Mouse (Mus musculus) layer of hippocampus, postnatal 25 days (tissue): ENCODE data around the gene Gtsf2. TPM values are rescaled to one million over a fixed set of nuclear protein-coding genes. Genes with fewer than 3 reads are reported as not detected.
A peak's percentile ranks its signal among the peaks of the same experiment; 100 is the strongest.
"Not testable (repeated sequence)": the region's sequence is repeated elsewhere in the genome, so short reads cannot be mapped to it uniquely, and the experiment has no call there.

Experiments used
- DNase-seq, 2 experiments: peaks; one replicate each; pipeline ENCODE4 v3.0.0; 2022; ENCODE audit warnings: mixed read lengths in 2 of 2, low spot score in 1 of 2; ENCODE audit errors: extremely low spot score in 1 of 2
- total RNA-seq, 2 experiments: library from RNA; stranded (reverse); gene quantifications; 2 replicates each; pipeline ENCODE4 v1.2.3; 2021

Gtsf2 gene
- total RNA-seq, result not detected

DNA sequence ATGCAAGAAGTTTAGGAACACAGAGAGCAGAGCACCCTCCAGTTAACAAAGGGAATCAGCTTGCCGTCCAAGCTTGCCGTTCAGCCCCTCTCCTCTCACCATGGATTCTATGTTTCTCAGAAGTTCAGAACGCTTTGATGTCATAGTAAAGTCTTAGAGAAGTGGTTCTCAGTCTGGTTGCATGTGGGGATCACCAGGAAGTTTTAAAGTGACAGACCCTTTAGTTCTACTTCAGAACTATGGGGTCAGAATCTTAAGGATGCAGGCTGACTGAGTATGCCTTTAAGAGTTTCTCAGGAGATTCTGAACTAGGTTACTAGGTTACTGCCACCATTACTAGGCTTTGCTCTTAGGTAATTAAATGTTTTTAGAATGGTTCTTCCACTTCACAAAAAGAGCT is at the start of gene Gtsf2:
Gtsf2 (minus strand) TSS at position 101 of the 400 bp plus-strand sequence.
- DNase-seq, result no peak

DNA sequence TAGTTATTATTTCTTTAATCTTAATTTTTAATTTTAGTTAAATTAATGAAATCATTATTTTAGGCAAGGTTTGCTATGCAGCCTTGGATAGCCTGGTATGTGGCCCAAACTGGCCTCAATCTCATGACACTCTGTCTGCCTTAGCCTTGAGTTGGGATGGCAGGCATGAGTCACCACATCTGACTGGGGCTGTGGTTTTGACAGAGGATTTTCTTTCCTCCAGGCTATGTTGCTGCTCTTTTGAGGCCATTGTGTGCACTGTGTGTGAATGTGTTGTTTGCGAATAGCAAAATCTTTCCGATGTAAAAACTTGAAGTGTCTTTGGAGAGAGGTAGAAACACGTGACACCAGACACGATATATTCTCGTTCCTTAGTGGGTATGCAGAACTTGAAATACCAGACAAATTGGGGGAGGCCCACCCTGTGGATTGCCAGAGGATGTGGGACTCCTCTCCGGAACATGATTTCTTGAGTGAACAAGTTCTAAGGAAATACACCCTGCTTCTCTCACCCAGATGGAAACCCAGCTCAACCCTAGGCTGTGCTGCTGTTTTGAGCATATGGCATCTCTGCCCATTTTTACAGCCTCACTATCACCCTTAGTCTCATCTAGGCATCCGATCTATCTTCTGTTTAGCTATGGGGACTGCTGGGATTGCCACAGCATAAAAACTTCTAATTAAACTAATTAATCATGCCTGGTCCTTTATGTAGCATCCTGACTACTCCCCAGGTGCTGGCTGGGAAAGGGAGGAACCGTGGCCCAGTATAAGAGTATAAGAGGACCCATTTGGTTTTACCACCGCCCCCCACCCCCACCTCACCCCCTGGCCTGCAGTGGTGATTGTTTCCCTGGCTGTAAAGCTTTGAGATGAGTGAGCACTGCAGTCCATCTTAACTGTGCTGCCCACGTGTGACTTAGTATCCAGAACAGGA is 48.2 kb upstream of the Gtsf2 start:
- no peak for DNase-seq

DNA sequence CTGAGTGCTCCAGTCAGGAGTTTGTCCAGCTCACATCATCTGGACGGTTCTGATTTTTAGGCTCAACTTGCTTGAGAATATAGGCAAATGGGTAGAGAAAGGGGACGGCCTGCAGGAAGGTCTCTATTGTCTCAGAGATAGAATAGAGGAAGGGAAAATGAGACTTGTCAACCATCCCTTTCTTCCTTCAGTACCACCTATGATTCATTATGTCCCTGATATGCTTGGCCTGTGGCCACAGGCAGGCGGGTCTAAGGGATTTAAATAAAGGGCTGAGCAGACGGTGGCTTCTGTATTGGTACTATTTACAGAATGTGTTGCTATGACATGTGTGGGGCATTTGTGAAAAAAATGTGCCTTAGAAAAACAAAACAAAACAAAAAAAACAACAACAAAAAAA is 40.1 kb upstream of the Gtsf2 start:
- DNase-seq, result no peak

DNA sequence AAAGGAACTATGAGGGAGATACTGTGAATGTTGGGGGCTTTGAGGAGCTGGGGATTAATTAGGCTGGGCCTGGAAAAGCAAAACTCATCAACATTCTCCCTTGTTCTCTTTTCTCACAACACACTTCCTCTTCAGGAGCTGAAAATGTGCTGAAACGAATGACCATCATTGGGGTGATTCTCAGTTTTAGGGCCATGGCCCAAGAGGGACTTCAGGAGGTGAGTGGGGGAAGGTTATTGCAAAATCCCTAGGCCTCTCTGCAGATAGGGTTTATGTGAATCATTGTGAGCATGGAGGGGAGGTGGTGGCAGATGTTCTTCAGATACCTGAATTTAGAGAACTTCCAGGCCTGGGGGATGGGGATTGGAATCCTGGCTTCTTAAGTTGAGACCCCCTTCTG is 38.4 kb upstream of the Gtsf2 start:
- no peak for DNase-seq

DNA sequence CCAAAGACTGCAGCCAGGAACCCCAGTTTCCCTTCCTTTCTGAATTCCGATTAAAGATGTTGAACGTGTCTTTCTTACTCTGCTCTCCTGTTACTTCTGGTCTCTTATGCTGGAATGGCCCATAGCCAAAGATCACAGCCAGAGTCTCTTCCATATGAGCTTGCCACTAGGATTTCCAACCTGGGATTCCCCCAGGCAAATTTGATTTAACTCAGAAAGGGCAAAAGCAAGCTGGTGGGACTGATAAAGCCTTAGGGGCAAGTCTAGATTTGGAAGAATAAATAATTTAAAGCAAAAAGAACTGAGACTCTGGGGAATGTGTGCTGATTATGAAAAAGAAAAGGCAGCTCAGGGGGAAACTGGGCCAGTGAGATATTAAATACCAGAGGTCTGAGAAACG is 36.8 kb upstream of the Gtsf2 start:
- no peak for DNase-seq

DNA sequence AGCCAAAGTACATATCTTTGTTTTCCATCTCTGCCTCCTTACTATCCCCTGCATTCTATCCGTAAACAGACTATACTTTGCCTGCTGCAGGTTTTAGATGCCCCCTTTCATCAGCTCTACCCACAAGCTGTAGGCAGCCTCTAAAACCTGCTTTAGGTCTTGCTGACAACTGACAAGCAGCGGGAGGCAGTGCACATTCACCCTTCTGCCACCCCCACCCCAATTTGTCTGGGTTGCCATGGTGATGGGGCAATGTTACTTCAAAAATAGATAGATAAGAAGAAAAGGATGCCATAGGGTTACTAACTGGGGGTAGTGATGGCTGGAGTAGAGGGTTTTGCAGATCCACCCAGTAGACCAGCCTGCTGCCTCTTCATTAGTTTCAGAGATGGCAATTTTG is 36.2 kb upstream of the Gtsf2 start:
- DNase-seq, result no peak

DNA sequence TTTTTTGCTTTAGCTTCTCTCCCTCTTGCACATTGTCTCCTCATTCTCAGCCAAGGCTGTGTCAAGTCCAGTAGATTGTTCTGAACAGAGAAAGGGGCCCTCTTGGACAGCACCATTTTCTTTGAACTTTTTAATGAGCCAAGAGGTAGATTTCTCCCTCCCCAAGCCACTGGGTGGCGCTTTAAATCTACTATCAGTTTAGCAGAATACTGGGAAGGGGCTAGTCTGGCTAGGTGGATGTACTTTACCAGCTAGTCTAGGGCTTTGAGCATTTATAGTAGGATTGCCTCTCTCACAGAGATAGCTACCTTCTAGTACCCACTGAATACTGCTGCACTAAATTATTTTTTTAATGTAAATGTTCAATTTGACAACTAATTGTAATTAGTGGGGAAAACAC is 34.2 kb upstream of the Gtsf2 start:
- DNase-seq, result peak in 1 of 2 experiments; percentile 60

DNA sequence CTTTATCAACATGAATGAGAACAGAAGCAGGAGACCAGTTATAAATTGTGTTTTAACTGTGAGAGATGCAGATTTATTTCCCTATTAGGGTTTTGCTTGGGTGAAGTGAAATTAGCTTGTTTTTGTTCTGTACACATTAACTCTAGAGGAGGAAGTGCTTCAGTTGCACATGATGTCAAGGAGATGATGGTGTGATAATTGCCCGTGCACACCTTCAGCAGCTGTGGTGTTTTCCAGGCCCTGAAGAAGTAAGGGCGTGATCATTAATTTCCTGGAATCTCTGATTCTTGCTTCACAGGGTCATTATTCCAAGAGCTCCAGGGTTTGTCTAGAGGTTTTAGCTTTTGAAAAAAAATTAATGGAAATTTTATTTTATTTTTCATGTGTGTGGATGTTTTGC is 31.9 kb upstream of the Gtsf2 start:
- no peak for DNase-seq

DNA sequence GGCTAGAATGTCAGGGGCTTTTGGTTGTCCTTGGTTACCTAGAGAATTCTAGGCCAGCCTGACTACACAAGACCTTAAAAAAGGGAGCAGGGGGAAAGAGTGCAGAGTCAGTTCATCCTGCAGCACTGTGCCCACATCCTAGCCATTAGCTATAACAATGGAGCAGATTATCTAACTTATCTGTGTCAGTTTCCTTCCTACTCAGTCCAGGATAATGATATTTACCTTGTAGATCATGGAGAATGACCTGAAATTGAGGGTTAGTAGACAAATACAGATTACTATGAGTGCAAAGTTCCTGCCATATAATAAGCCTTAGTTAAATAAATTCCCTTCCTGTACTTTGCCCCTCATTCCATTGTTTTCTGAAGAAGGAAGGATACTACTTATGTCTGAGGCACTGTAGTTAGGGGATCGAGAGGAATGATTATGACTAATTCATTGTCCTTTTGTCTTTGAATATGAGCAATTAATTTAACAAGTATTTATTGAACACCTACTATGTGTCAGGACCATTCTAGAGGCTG is 30.9 kb upstream of the Gtsf2 start:
- no peak for DNase-seq

DNA sequence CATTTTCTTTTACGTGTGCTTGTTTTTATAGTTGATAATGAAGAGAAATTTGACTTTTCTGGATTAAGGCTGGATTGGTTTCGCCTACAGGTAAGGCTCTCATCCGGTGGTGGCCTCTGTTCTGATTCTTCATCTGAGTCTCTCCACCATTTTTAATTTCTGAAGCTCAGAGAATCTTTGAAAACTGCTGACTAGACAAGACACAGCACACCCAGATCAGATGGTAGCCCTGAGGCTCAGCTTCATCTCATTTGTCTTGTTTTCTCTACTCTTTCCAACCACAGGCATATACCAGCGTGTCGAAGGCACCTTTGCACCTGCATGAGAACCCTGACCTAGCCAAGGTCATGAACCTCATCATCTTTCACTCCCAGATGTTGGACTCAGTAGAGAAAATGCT is 25.5 kb upstream of the Gtsf2 start:
- no peak for DNase-seq

DNA sequence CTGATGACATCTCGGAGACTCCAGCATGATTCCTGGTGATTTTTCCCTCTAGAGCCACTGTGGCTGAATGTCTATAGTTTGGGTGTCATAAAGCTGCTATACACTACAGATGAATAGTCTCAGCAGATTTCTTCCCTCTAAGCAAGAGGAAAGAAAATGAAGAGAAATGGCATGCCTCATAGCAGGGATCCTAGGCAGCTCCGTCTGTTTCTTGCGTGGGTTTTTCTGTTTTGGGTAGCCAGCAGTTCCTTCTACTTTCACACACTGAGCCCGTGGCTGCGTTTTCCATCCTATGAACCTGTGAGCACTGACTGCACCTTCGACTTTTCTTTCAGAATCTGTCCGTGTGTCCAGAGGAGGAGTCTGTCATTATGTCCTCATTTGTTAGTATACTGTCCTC is 24.9 kb upstream of the Gtsf2 start:
- DNase-seq, result no peak

DNA sequence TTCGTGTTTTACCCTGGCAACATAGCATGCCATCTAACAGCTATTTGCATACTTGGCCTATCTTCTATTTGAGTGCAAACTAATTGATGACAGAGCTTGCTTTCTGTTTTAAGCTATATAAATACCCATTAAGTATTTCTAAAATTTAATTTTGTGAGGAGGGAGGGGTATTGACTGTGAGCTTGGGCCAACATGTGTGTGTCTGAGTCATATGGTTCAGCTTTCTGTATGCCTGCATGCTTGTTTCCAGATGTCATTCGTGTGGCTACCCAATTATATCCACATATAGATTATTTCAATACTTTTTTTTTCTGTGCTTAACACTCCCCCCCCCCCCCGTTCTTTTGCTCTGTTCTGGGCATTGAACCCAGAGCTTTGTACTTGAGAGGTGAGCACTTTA is 24.0 kb upstream of the Gtsf2 start:
- no peak for DNase-seq

DNA sequence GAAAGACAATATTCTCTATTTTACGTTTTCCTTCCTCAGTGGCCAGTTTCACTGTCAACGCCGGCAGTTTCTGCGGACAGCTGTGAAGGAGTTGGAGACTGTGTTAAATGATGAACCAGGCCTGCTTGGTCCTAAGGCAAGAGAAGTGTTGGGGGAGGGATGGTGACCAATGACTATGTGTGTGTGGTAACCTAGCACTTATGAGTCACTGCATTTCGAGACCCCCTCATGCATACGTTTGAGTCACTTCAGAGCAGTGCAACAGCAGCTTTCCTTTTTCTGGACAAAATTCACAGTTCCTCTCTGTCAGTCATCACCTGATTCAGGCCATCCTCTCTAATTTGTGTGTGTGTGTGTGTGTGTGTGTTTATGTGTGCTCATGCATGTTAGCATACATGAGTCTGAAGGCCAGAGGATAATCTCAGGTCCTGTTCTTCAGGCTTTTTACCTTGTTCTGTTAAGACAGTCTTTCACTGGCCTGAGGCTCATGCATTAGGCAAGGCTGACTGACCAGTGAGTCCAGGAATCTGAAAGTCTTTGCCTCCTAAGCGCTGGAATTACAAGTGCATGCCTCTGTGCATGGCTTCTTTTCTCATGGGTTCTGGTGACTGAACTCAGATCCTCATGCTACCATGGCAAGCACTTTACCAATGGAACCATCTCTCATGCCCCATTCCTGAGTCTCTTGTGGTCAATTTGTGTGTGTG is 23.4 kb upstream of the Gtsf2 start:
- DNase-seq, result no peak

DNA sequence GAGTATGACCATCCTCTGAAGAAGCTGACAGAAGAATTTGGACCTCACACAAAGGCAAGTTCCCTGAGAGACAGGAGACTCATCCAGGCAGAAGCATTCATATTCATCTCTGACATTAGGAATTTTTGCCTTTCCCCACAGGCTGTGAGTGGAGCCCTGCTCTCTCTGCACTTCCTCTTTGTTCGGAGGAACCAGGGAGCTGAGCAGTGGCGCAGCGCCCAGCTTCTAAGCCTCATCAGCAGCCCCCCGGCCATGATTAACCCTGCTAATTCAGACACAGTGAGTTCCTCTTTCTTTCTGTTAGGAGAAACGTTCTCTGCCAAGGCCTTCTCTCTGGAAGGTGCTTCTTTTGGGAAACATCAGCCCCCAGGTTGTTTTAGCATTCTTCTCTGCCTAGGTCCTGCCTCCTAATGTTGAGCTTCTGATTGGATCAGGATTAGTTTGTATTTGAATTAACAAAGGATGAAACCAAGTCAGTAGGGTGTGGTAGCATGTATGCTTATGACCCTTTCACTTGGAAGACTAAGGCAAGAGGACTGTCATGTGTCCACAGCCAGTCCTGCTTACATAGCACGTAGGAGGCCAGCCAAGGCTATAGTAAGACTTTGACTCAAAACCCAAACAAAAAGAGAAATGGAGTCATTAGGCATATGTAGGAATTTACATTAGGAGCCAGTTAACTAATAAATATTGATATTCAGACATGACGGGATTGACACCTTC is 14.4 kb upstream of the Gtsf2 start:
- no peak for DNase-seq

DNA sequence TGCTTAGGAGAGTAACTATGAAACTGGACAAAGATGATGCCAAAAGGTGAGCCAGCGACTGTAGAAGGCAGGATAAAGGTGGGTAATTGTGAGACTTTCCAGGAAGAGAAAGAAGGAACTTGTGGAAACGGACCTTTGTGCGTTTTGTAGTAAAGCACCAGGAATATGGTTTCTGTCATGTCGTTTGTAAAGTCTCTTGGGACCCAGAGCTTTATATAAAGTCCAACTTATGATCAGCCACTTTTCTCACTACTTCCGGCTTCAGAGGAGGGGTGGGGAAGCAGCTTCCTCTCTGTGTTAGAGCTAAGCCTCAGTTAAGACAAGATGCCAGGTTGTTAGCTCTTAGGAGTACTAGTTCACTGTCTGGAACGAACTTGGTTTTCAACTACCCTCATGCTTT is 6.2 kb upstream of the Gtsf2 start:
- no peak for DNase-seq

DNA sequence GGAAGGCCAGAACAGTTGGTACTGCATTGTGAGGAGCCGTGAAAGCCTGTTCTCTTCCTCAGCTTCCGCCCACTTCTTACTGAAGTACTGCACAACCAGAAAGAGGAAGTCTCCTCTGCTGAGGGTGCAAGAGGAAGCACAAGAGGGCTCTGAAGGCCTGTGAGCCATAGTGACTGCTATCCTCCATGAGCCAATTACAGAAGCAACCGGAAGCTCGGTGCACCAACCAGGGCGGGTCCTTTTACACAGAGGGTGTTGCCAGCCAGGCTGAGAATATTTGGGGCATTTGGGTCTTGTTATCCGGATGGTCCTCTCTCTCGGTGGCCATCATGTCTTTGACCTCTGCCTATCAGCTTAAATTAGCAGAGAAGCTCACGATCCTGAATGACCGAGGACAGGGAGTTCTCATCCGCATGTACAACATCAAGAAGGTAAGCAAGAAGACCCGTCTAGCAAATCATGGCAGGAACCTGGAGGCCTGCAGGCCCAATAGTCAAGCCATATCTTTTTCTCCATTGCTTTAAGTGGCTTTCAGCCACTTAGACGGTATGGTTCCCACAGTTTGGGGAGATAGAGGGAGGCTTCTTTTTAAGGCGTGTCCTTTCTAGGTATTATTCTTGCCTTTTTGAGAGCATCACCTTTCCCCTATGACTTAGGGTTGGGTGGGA is 5.4 kb upstream of the Gtsf2 start, which contains the start of gene Nckap1l:
Nckap1l (plus strand) TSS at position 244 of the 668 bp plus-strand sequence.
- DNase-seq, result peak in 1 of 2 experiments; percentile 10

DNA sequence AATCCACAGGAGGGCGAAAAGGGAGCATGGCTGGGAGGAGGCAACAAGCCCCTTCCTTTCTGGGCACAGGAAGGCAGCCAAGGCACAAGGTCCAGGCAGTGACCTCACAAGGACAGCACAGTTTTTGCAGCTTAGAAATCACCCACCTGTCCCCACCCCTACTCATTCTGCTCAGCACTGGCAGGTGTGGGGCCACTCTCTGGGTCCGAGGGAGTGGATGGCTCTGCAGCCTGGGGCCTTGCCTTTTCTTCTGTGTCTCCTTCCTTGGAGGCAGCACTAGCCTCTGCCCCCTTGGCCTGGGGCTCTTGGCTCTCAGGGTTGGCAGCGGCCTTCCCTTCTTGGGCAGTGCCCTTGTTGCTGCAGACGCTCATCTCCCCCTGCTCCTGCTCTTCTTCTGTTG is 2.3 kb downstream of the Gtsf2 start:
- not testable (repeated sequence) for DNase-seq

DNA sequence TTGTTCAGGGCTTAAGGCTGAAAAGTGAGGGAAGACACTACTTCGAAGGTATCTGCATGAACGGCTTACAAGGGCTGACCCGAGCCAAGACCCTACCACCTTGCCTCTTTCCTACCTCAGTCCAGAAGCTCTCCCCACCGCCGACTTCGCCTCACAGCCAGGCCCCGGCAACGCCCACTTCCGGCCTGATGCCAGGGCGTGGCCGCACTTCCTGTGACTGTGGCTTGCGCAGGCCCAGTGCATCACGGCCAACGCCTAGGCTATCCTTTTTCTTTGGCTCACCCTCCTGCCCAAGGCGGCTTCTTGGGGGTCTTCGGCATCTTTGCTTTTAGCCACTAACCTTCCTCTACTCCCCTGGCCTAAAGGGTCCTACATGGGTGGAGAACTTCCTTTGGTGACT is 18.0 kb downstream of the Gtsf2 start, which contains the start of gene Gtsf1:
Gtsf1 (minus strand) TSS at position 230 of the 400 bp plus-strand sequence.
- no peak for DNase-seq

DNA sequence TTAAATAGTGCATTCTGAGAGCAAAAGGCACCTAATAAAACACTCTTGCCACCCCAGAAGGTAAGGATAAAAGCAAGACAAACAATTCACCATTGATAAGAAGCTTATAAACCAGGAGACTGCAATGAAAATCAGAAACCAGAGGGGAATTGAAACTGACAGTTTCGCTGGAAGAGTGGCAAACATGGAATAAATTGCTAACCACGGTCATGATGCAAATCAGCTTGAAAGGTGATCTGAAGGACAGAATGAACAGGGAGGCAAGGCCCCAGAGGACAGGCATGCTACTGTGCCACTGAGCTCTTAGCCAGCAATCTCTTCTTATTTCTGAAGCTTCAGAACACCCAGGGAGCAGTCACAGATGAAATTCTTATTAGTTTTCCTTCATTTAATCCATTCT is 21.3 kb downstream of the Gtsf2 start:
- no peak for DNase-seq

DNA sequence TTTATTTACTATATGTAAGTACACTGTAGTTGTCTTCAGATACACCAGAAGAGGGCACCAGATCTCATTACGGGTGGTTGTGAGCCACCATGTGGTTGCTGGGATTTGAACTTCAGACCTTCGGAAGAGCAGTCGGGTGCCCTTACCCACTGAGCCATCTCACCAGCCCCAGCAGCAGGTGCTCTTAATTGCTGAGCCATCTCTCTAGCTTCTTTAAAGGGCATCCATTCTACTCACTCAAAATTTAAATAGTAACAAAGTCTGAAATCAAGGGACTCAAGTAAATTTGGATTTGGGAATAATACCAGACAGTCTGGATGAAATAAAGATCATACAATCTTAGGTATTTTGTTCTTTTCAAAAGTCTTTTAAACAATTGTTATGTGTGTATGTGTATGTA is 42.7 kb downstream of the Gtsf2 start:
- DNase-seq, result not testable (repeated sequence)
